Mouse (Mus musculus) bone marrow, adult 2 months (tissue): Measurements from ENCODE around the gene Tmem203.

Experiments used
- CTCF ChIP-seq: fragments of 200-500 bp; IDR thresholded peaks from 2 replicates; pipeline ENCODE4 v1.5.1; 2011; ENCODE audit warnings: low read length, control low read depth; ENCODE audit not compliant: control insufficient read depth, insufficient read depth
- POLR2A ChIP-seq: fragments of 200-500 bp; IDR thresholded peaks from 2 replicates; pipeline ENCODE4 v1.6.1; 2011; ENCODE audit warnings: low read depth, mild to moderate bottlenecking, control low read depth, low read length, borderline replicate concordance; ENCODE audit not compliant: control insufficient read depth

- TF ChIP-seq POLR2A (no peak), CTCF (no peak)
Measured at GRCm38 (mm10) chr2:25265897-25266656, 10.8 kb downstream of the Tmem203 start.
